Mouse (Mus musculus) heart, embryonic 15.5 days (tissue): ENCODE data around the gene Cbln3. TPM values are rescaled to one million over a fixed set of nuclear protein-coding genes. Genes with fewer than 3 reads are reported as not detected.
A peak's percentile ranks its signal among the peaks of the same experiment; 100 is the strongest.

Source experiments
- ATAC-seq: fragments of 200-750 bp; cut with Nextera tagmentation; replicated peaks from 2 replicates; pipeline ENCODE4 v1.8.0; 2017; ENCODE audit warnings: low read depth, moderate TSS enrichment; ENCODE audit not compliant: insufficient number of reproducible peaks, insufficient read depth, low FRiP score
- H3K27ac ChIP-seq: fragments of 300-500 bp; sonication (generic); 2 replicates; pipeline ENCODE4 v1.5.1; 2015; ENCODE audit warnings: mild to moderate bottlenecking, inconsistent platforms
- H3K27me3 ChIP-seq: fragments of 300-500 bp; sonication (generic); 2 replicates; pipeline ENCODE4 v1.6.1; 2015; ENCODE audit warnings: inconsistent platforms
- H3K36me3 ChIP-seq: fragments of 300-500 bp; sonication (generic); 2 replicates; pipeline ENCODE4 v1.6.1; 2015; ENCODE audit warnings: mild to moderate bottlenecking, inconsistent platforms
- H3K4me1 ChIP-seq: fragments of 300-500 bp; sonication (generic); replicated peaks from 2 replicates; pipeline ENCODE4 v1.6.1; 2015; ENCODE audit warnings: inconsistent platforms
- H3K4me2 ChIP-seq: fragments of 300-500 bp; sonication (generic); 2 replicates; pipeline ENCODE4 v1.6.1; 2015; ENCODE audit warnings: inconsistent platforms, mild to moderate bottlenecking, moderate library complexity
- H3K4me3 ChIP-seq: fragments of 300-500 bp; sonication (generic); 2 replicates; pipeline ENCODE4 v1.5.1; 2015; ENCODE audit warnings: mild to moderate bottlenecking, inconsistent platforms
- H3K9ac ChIP-seq: fragments of 300-500 bp; sonication (generic); 2 replicates; pipeline ENCODE4 v1.6.1; 2015; ENCODE audit warnings: mild to moderate bottlenecking, inconsistent platforms
- H3K9me3 ChIP-seq: fragments of 300-500 bp; sonication (generic); replicated peaks from 2 replicates; pipeline ENCODE4 v1.6.1; 2016; ENCODE audit warnings: inconsistent platforms
- WGBS: fragments of 180-500 bp; shearing (Covaris S2); methylation state at CpG from one replicate; pipeline ENCODE4 v1.1.7; 2015; ENCODE audit warnings: mixed read lengths; 5-methylcytosine and 5-hydroxymethylcytosine counted together
- polyA plus RNA-seq: library from polyadenylated mRNA; unstranded; fragments of >200 nt; fragmentation: Nextera tagmentation; extraction: Ambion mirVana; gene quantifications from 2 replicates; pipeline ENCODE4 v1.2.1, GENCODE M21; 2015

Cbln3 gene
- polyA plus RNA-seq, 1 experiment from 2014 or later: 0.50 TPM

- peaks cover 44% of the 10 kb centered on the region for H3K36me3 ChIP-seq
- ATAC-seq: no peak
- no peak overlapping the region; the same call in 1 of the 2 replicates for H3K27ac ChIP-seq
Observed at GRCm38 (mm10) chr14:55898947-55899346, 14.8 kb upstream of the Cbln3 start.

DNA sequence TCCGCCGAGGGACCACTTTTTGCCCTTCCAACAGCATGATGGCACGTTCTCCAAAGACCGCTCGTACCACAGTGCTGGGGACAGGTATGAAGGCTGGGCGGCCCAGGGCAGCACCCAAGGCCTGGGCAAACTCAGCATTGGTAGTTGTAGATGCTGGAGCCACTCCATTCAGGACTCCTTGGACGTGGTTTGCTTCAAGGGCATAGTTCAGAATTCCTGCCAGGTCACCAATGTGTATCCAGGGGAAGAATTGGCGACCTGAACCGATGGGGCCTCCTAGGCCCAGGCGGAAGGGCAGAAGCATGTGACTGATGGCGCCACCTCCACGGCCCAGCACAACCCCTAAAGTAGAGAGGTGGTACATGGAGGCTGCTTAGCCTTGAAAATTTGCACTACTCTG lies 13.5 kb upstream of the Cbln3 start:
- Histone ChIP-seq H3K9me3 (no peaks in the 10 kb centered on the region), H3K4me2 (no peak overlapping the region), H3K36me3 (peaks cover 54% of the 10 kb centered on the region), H3K9ac (no peak overlapping the region), H3K4me1 (peaks cover 18% of the 10 kb centered on the region), H3K27ac (no peak overlapping the region), H3K4me3 (no peak overlapping the region), H3K27me3 (no peaks in the 10 kb centered on the region)
- no peak for ATAC-seq
- whole genome bisulfite sequencing: 90% methylated on average over 12 of the region's 12 CpGs

More at GRCm38 (mm10) chr14:55898947-55899346, 14.8 kb upstream of the Cbln3 start:
- Histone ChIP-seq H3K4me1 (peaks cover 18% of the 10 kb centered on the region), H3K9me3 (no peaks in the 10 kb centered on the region), H3K4me3 (no peak overlapping the region), H3K4me2 (peak overlapping the region; percentile 92), H3K27me3 (no peaks in the 10 kb centered on the region), H3K9ac (no peak overlapping the region)
- 88% methylated on average over 7 of the region's 7 CpGs for WGBS

GRCm38 (mm10) chr14:55886571-55887382 lies 2.6 kb upstream of the Cbln3 start:
- H3K27ac ChIP-seq: peak overlapping the region; percentile 97
- H3K4me3 ChIP-seq: peak overlapping the region; percentile 86
- H3K9ac ChIP-seq: 0 out of 2 replicates have a peak overlapping the region, but pooled peaks have one; percentile 89
- H3K4me2 ChIP-seq: peak overlapping the region; percentile 68
- H3K9me3 ChIP-seq: no peaks in the 10 kb centered on the region
- H3K27me3 ChIP-seq: no peaks in the 10 kb centered on the region
- WGBS: 75% methylated on average over 24 of the region's 24 CpGs
- H3K36me3 ChIP-seq: peaks cover 50% of the 10 kb centered on the region
- no peak for ATAC-seq
- H3K4me1 ChIP-seq: peaks cover 30% of the 10 kb centered on the region

DNA sequence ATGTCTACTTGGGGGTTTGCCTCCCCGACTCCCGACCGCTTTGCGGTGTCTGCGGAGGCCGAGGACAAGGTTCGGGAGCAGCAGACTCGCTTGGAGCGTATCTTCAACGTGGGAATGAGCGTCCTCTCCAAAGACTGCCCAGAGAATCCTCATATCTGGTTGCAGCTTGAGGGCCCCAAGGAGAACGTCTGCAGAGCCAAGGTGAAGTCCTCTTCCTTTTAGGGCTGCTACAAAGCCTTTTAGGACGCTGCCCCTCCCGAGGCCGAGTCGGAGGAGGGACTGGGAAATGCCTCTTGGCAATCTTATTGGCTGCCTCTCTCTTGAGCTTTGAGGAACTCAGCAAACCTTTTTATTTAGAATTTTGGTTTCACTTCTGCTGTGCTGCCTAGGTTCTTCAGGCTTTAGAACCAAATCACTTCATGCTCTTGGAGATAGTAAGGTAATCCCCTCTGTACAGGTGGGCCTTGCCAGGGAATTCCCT lies 1.6 kb upstream of the Cbln3 start:
- H3K9ac ChIP-seq: peak overlapping the region; percentile 89
- WGBS: 1% methylated on average over 16 of the region's 16 CpGs
- peaks cover 30% of the 10 kb centered on the region for H3K4me1 ChIP-seq
- ATAC-seq: no peak
- H3K9me3 ChIP-seq: no peaks in the 10 kb centered on the region
- H3K4me3 ChIP-seq: peak overlapping the region; percentile 86
- H3K27me3 ChIP-seq: no peaks in the 10 kb centered on the region
- H3K27ac ChIP-seq: peak overlapping the region; percentile 97
- peaks cover 41% of the 10 kb centered on the region for H3K36me3 ChIP-seq
- peak overlapping the region; percentile 68 for H3K4me2 ChIP-seq

DNA sequence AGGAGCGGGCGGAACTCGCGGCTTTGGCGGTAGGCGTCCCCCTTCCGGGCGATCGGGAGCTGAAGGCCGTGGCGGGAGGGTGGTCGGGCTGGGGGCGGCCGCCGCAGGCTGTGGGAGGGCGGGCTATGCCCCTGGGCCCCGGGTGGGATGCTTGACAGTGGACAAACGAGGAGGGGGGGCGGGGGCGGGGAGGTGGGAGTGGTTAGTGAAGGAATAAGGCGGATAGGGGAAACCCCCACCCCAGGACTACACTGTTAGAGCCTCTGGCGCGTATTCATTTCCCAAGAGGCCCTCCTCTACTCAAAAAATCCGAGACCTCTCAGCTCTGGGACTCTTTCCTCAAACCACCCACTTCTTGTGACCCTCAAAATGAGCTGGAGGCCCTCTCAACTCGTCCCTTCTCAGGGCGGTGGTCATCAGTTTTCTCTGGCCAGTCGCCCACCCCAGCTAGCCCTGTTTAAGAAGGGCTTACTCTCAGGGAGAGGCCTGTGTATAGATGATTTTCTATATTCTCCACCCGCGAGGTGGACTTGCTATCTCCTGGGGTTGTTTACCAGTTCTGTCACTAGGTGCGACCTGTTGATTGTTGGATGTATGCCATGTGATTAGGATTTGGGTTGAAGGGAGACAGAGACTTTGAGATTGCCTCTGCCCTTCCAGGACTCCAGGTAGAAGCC lies 1.1 kb upstream of the Cbln3 start:
- H3K27ac ChIP-seq: peak overlapping the region; percentile 97
- peak overlapping the region; percentile 89 for H3K9ac ChIP-seq
- no peaks in the 10 kb centered on the region for H3K27me3 ChIP-seq
- peaks cover 36% of the 10 kb centered on the region for H3K36me3 ChIP-seq
- H3K4me1 ChIP-seq: peaks cover 30% of the 10 kb centered on the region
- ATAC-seq: peak; percentile 50
- H3K4me2 ChIP-seq: peak overlapping the region; percentile 68
- peak overlapping the region; percentile 86 for H3K4me3 ChIP-seq
- 0% methylated on average over 17 of the region's 30 CpGs for WGBS
- no peaks in the 10 kb centered on the region for H3K9me3 ChIP-seq

- ATAC-seq: peak; percentile 96
- Histone ChIP-seq H3K36me3 (peaks cover 30% of the 10 kb centered on the region), H3K27ac (peak within 1 kb of the TSS; percentile 97), H3K9me3 (no peaks in the 10 kb centered on the region), H3K4me3 (peak within 1 kb of the TSS; percentile 86), H3K27me3 (no peaks in the 10 kb centered on the region), H3K4me1 (peaks cover 30% of the 10 kb centered on the region), H3K4me2 (peak within 1 kb of the TSS; percentile 68), H3K9ac (peak within 1 kb of the TSS; percentile 89)
- WGBS: under 1% methylated on average over 24 of the region's 30 CpGs
Observed at GRCm38 (mm10) chr14:55884713-55885113, 521 bp upstream of the Cbln3 start, which contains the start of gene Khnyn. Gene Khnyn (plus strand): TSS chr14:55884947.

DNA sequence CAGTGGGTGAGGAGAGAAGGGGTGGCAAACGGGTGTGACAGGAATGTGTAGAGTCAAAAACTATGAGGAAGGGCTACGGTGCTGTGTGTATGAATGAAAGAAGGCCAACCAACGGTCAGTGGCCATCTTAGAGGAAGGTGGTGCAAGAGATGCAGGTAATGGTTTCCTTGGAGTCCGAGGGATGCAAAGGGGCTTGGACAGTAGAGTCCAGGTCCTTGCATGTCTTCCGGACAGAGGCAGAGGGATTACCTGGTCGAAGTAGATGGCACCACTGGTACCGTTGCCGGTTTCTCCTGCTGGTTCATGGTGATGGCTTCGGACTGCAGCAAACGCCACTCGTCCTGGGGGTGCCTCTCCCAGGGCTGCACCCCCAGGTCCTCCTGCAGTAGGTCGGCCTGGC lies 529 bp downstream of the Cbln3 start:
- peaks cover 20% of the 10 kb centered on the region for H3K36me3 ChIP-seq
- no peak overlapping the region for H3K9ac ChIP-seq
- no peaks in the 10 kb centered on the region for H3K27me3 ChIP-seq
- H3K27ac ChIP-seq: peak overlapping the region; percentile 97
- 84% methylated on average over 12 of the region's 12 CpGs for WGBS
- no peak overlapping the region for H3K4me3 ChIP-seq
- H3K4me1 ChIP-seq: peaks cover 31% of the 10 kb centered on the region
- no peaks in the 10 kb centered on the region for H3K9me3 ChIP-seq
- no peak for ATAC-seq
- peak overlapping the region; percentile 68; the same call in 1 of the 2 replicates for H3K4me2 ChIP-seq

GRCm38 (mm10) chr14:55883149-55883661 lies 987 bp downstream of the Cbln3 start:
- Histone ChIP-seq H3K27ac (no peak overlapping the region), H3K36me3 (peaks cover 16% of the 10 kb centered on the region), H3K9me3 (no peaks in the 10 kb centered on the region), H3K9ac (no peak overlapping the region), H3K4me1 (peaks cover 35% of the 10 kb centered on the region), H3K27me3 (no peaks in the 10 kb centered on the region), H3K4me3 (no peak overlapping the region), H3K4me2 (no peak overlapping the region)
- ATAC-seq: no peak
- 91% methylated on average over 13 of the region's 13 CpGs for WGBS

DNA sequence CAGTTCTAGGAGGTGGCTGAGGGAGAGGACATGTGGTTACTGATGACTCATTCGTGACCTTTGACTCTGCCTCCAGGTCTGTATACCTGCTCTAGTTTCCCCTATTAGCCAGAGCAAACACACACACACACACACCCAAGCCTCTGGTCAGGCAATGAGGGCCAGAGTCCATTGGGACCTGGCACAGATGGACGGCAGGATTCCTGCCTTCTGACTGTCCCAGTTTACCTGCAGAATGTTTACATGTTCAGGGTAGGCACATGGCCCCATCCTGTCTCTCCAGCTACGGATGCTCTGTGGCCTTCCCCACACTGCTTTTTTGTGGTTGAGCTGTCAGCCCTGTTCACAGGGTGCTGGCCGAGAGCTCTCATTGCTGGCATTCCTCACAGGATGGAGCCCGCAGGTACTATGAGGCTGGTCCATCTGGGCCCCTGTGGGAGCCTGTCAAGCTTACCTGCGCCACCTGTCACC lies 2.0 kb downstream of the Cbln3 start:
- ATAC-seq: no peak
- Histone ChIP-seq H3K4me3 (no peak overlapping the region), H3K9me3 (no peaks in the 10 kb centered on the region), H3K4me2 (no peak overlapping the region), H3K9ac (no peak overlapping the region), H3K27me3 (no peaks in the 10 kb centered on the region), H3K36me3 (peaks cover 6% of the 10 kb centered on the region; the same call in 1 of the 2 replicates), H3K27ac (no peak overlapping the region), H3K4me1 (peaks cover 41% of the 10 kb centered on the region)
- 56% methylated on average over 6 of the region's 6 CpGs for WGBS

- ATAC-seq: no peak
- 69% methylated on average over 8 of the region's 8 CpGs for WGBS
Observed at GRCm38 (mm10) chr14:55880982-55881381, 3.2 kb downstream of the Cbln3 start.

DNA sequence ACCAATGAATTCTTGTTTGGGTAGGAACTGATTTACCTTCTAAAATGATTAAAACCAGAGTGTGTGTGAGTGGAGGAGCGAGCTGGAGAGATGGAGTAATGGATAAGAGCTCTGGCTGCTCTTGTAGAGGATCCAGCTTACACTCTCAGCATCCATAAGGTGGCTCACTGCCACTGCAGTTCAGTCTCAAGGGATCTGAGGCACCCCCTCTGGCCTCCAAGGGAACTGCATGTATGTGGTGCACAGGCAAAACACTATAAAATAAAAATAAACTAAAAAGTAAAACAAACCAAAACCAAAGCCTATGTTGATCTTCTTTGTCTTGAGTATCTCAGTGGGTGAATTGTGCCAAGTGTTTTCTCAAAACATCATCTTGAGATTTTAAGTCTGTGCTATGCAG lies 4.6 kb downstream of the Cbln3 start:
- Histone ChIP-seq H3K9me3 (no peaks in the 10 kb centered on the region), H3K9ac (no peak overlapping the region), H3K27me3 (no peaks in the 10 kb centered on the region), H3K4me3 (no peak overlapping the region), H3K4me2 (no peak overlapping the region), H3K36me3 (no peaks in the 10 kb centered on the region), H3K4me1 (peaks cover 23% of the 10 kb centered on the region), H3K27ac (no peak overlapping the region)
- ATAC-seq: no peak
- 26% methylated on average over 1 of the region's 1 CpGs for WGBS

More at GRCm38 (mm10) chr14:55880982-55881381, 3.2 kb downstream of the Cbln3 start:
- H3K27me3 ChIP-seq: no peaks in the 10 kb centered on the region
- H3K4me2 ChIP-seq: no peak overlapping the region
- no peak overlapping the region for H3K9ac ChIP-seq
- H3K36me3 ChIP-seq: no peaks in the 10 kb centered on the region
- H3K4me1 ChIP-seq: peaks cover 29% of the 10 kb centered on the region
- H3K9me3 ChIP-seq: no peaks in the 10 kb centered on the region
- no peak overlapping the region for H3K4me3 ChIP-seq
- H3K27ac ChIP-seq: no peak overlapping the region
